Mouse (Mus musculus) midbrain, embryonic 11.5 days (tissue): ENCODE results near the gene Ankrd65. TPM values are rescaled to one million over a fixed set of nuclear protein-coding genes. Genes with fewer than 3 reads are reported as not detected.

Experiments used
- ATAC-seq: fragments of 200-750 bp; cut with Nextera tagmentation; 2 replicates; pipeline ENCODE4 v1.8.0; 2017; ENCODE audit warnings: moderate TSS enrichment, moderate library complexity; ENCODE audit not compliant: low FRiP score
- DNase-seq: peaks from one replicate; pipeline ENCODE4 v3.0.0; 2015; ENCODE audit warnings: low spot score; ENCODE audit errors: missing footprints
- H3K27ac ChIP-seq: fragments of 300-500 bp; sonication (generic); 2 replicates; pipeline ENCODE4 v1.5.1; 2014; ENCODE audit warnings: low read depth, low read length
- H3K27me3 ChIP-seq: fragments of 300-500 bp; sonication (generic); 2 replicates; pipeline ENCODE4 v1.6.1; 2014; ENCODE audit warnings: mild to moderate bottlenecking, low read length, moderate library complexity, mixed read lengths; ENCODE audit not compliant: control insufficient read depth, insufficient read depth
- H3K36me3 ChIP-seq: fragments of 300-500 bp; sonication (generic); 2 replicates; pipeline ENCODE4 v1.6.1; 2014; ENCODE audit warnings: mild to moderate bottlenecking, low read length, moderate library complexity, mixed read lengths; ENCODE audit not compliant: control insufficient read depth, insufficient read depth
- H3K4me1 ChIP-seq: fragments of 300-500 bp; sonication (generic); 2 replicates; pipeline ENCODE4 v1.6.1; 2014; ENCODE audit warnings: low read length; ENCODE audit not compliant: control insufficient read depth, insufficient read depth
- H3K4me2 ChIP-seq: fragments of 300-500 bp; sonication (generic); 2 replicates; pipeline ENCODE4 v1.6.1; 2014; ENCODE audit warnings: mild to moderate bottlenecking, moderate library complexity
- H3K4me3 ChIP-seq: fragments of 300-500 bp; sonication (generic); 2 replicates; pipeline ENCODE4 v1.5.1; 2014; ENCODE audit warnings: low read depth, low read length
- H3K9ac ChIP-seq: fragments of 300-500 bp; sonication (generic); 2 replicates; pipeline ENCODE4 v1.6.1; 2014; ENCODE audit warnings: low read length
- H3K9me3 ChIP-seq: fragments of 300-500 bp; sonication (generic); 2 replicates; pipeline ENCODE4 v1.6.1; 2016; ENCODE audit warnings: low read length; ENCODE audit not compliant: control insufficient read depth
- WGBS: fragments of 180-500 bp; shearing (Covaris S2); extraction: QIAGEN DNeasy Blood & Tissue Kit; methylation state at CpG from one replicate; pipeline ENCODE4 v1.1.7; 2014; 5-methylcytosine and 5-hydroxymethylcytosine counted together
- polyA plus RNA-seq: library from polyadenylated mRNA; unstranded; fragments of >200 nt; fragmentation: Nextera tagmentation; extraction: Ambion mirVana; gene quantifications from 2 replicates; pipeline ENCODE4 v1.2.1, GENCODE M21; 2014

Ankrd65 gene
- polyA plus RNA-seq, 1 experiment from 2014 or later: not detected

GRCm38 (mm10) chr4:155791240-155791933, 1.1 kb downstream of the Ankrd65 start:
- Histone ChIP-seq H3K9me3 (no peaks in the 10 kb centered on the region), H3K27ac (no peak overlapping the region), H3K4me2 (no peak overlapping the region), H3K4me1 (no peaks in the 10 kb centered on the region), H3K27me3 (no peaks in the 10 kb centered on the region), H3K36me3 (no peaks in the 10 kb centered on the region), H3K9ac (no peak overlapping the region), H3K4me3 (no peak overlapping the region)
- 81% methylated on average over 24 of the region's 24 CpGs for WGBS
- no peak for DNase-seq
- ATAC-seq: no peak

- H3K4me1 ChIP-seq: no peaks in the 10 kb centered on the region
Observed at GRCm38 (mm10) chr4:155793730-155794129, 3.5 kb downstream of the Ankrd65 start.

GRCm38 (mm10) chr4:155802075-155802474, 11.8 kb downstream of the Ankrd65 start:
- H3K4me2 ChIP-seq: no peak overlapping the region
- ATAC-seq (no peak), DNase-seq (no peak)
- H3K9me3 ChIP-seq: no peaks in the 10 kb centered on the region
- H3K4me3 ChIP-seq: no peak overlapping the region
- 89% methylated on average over 1 of the region's 1 CpGs for WGBS
- no peak overlapping the region for H3K27ac ChIP-seq
- H3K4me1 ChIP-seq: peaks cover 7% of the 10 kb centered on the region
- H3K36me3 ChIP-seq: peaks cover 4% of the 10 kb centered on the region; the same call in 1 of the 2 replicates
- H3K9ac ChIP-seq: no peak overlapping the region
- no peaks in the 10 kb centered on the region for H3K27me3 ChIP-seq

More at GRCm38 (mm10) chr4:155793730-155794129, 3.5 kb downstream of the Ankrd65 start:
- Histone ChIP-seq H3K9ac (no peak overlapping the region), H3K27me3 (no peaks in the 10 kb centered on the region), H3K4me2 (no peak overlapping the region), H3K9me3 (no peaks in the 10 kb centered on the region), H3K27ac (no peak overlapping the region), H3K36me3 (no peaks in the 10 kb centered on the region), H3K4me3 (no peak overlapping the region)
- no peak for DNase-seq
- WGBS: 77% methylated on average over 2 of the region's 2 CpGs
- ATAC-seq: no peak

GRCm38 (mm10) chr4:155802741-155803339, 12.6 kb downstream of the Ankrd65 start, which contains the start of gene Mrpl20:
Gene Mrpl20 (plus strand): TSS chr4:155802878.
- no peak within 1 kb of the TSS; the same call in 1 of the 2 replicates for H3K27ac ChIP-seq
- 7% methylated on average over 12 of the region's 12 CpGs for WGBS
- peak; percentile 38 for ATAC-seq

GRCm38 (mm10) chr4:155803340-155804041, 13.3 kb downstream of the Ankrd65 start:
- ATAC-seq (peak; percentile 98), DNase-seq (peak; percentile 99)
- H3K4me1 ChIP-seq: peaks cover 7% of the 10 kb centered on the region
- H3K27me3 ChIP-seq: no peaks in the 10 kb centered on the region
- H3K4me3 ChIP-seq: peak overlapping the region; percentile 90
- H3K9ac ChIP-seq: peak overlapping the region; percentile 91
- H3K36me3 ChIP-seq: peaks cover 4% of the 10 kb centered on the region; the same call in 1 of the 2 replicates
- peak overlapping the region; percentile 52 for H3K4me2 ChIP-seq
- under 1% methylated on average over 56 of the region's 58 CpGs for WGBS
- H3K9me3 ChIP-seq: no peaks in the 10 kb centered on the region
- H3K27ac ChIP-seq: no peak overlapping the region; the same call in 1 of the 2 replicates

More at GRCm38 (mm10) chr4:155802741-155803339, 12.6 kb downstream of the Ankrd65 start, which contains the start of gene Mrpl20:
- Histone ChIP-seq H3K9me3 (no peaks in the 10 kb centered on the region), H3K4me1 (peaks cover 7% of the 10 kb centered on the region), H3K9ac (peak within 1 kb of the TSS; percentile 91), H3K4me3 (peak within 1 kb of the TSS; percentile 90), H3K36me3 (peaks cover 4% of the 10 kb centered on the region; the same call in 1 of the 2 replicates), H3K4me2 (peak within 1 kb of the TSS; percentile 52), H3K27me3 (no peaks in the 10 kb centered on the region)
- no peak for DNase-seq

GRCm38 (mm10) chr4:155807841-155808240, 17.6 kb downstream of the Ankrd65 start:
- Histone ChIP-seq H3K4me2 (no peak overlapping the region), H3K9ac (no peak overlapping the region), H3K36me3 (peaks cover 14% of the 10 kb centered on the region), H3K27me3 (no peaks in the 10 kb centered on the region), H3K4me3 (no peak overlapping the region), H3K27ac (no peak overlapping the region), H3K4me1 (peaks cover 11% of the 10 kb centered on the region), H3K9me3 (no peaks in the 10 kb centered on the region)
- DNase-seq: no peak
- ATAC-seq: no peak
- 83% methylated on average over 3 of the region's 3 CpGs for WGBS

GRCm38 (mm10) chr4:155811929-155812664, 21.9 kb downstream of the Ankrd65 start, which contains the start of gene Ccnl2:
Gene Ccnl2 (plus strand): TSS chr4:155812489.
- H3K4me1 ChIP-seq: peaks cover 15% of the 10 kb centered on the region
- H3K27ac ChIP-seq: peak within 1 kb of the TSS; percentile 62
- no peaks in the 10 kb centered on the region for H3K9me3 ChIP-seq
- ATAC-seq (peak; percentile 99), DNase-seq (peak; percentile 99)
- H3K36me3 ChIP-seq: peaks cover 22% of the 10 kb centered on the region
- peak within 1 kb of the TSS; percentile 60 for H3K4me2 ChIP-seq
- H3K27me3 ChIP-seq: no peaks in the 10 kb centered on the region
- WGBS: under 1% methylated on average over 60 of the region's 60 CpGs
- peak within 1 kb of the TSS; percentile 99 for H3K9ac ChIP-seq
- H3K4me3 ChIP-seq: peak within 1 kb of the TSS; percentile 100

- no peaks in the 10 kb centered on the region for H3K9me3 ChIP-seq
- H3K27me3 ChIP-seq: no peaks in the 10 kb centered on the region
- H3K9ac ChIP-seq: peak overlapping the region; percentile 99
- ATAC-seq (no peak; the same call in none of the 2 replicates), DNase-seq (peak; percentile 92)
- under 1% methylated on average over 46 of the region's 49 CpGs for WGBS
- H3K27ac ChIP-seq: peak overlapping the region; percentile 62
- H3K4me1 ChIP-seq: peaks cover 15% of the 10 kb centered on the region
- H3K36me3 ChIP-seq: peaks cover 25% of the 10 kb centered on the region
- H3K4me2 ChIP-seq: peak overlapping the region; percentile 60
- peak overlapping the region; percentile 100 for H3K4me3 ChIP-seq
Observed at GRCm38 (mm10) chr4:155812665-155813181, 22.5 kb downstream of the Ankrd65 start.
